Mouse (Mus musculus): ENCODE measurements around the gene Arid3b. TPM values are rescaled to one million over a fixed set of nuclear protein-coding genes. Genes with fewer than 3 reads are reported as not detected.

Gene Arid3b
- polyA plus RNA-seq, 1 experiment from 2014 or later, result 3.8 TPM

DNA sequence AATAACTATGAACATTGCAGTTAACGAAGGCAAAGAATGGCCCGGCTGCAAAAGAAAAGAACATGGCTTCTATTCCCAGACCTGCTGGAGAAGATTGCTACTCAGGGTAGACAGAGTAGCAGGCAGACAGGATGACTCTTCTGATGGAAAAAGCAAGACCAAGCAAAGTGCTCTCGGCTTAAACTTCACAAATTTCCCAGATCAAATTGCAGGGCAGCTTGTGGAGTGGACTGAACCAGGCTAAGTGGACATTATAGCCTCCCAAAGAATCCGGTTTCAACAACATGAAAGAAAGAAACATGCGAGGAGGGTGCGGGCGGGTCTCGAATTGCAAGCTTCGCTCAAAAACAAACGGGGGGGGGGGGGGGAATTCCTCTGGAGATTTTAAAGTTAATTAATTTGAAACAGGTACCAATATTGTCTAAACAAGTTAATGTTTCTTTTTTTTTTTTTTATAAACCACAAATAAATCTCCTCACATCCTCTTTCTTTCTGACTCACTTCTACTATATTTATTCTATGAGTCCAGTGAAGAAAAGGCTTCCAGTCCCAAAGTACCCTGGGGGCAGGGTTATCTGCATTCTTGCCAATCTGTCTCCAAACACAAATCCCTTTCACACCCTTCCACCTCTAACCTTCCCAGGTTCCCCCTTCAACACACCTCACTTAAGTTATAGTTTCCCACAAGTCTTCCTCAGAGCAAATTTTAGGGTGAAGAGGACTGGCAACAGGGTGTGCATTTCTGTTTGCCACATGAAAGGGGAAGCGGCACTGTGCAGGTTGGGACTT, 1.8 kb downstream of the Arid3b start:
- Histone ChIP-seq H3K27ac (replicated peaks; ENCODE audit: low read depth, low read length) (no peak overlapping the region), H3K4me3 (ENCODE audit: low read depth, low read length) (peak overlapping the region; percentile 80), H3K27me3 (replicated peaks; ENCODE audit: control insufficient read depth, insufficient read depth, low read length) (0 out of 2 replicates have a peak, but pooled peaks cover 4% of the 10 kb centered on the region), H3K36me3 (ENCODE audit: control insufficient read depth, insufficient read depth, low read length) (no peaks in the 10 kb centered on the region), H3K9ac (ENCODE audit: low read depth, low read length) (no peak overlapping the region), H3K4me2 (ENCODE audit: low read depth, low read length) (peak overlapping the region; percentile 87), H3K4me1 (ENCODE audit: control insufficient read depth, insufficient read depth, low read length) (peaks cover 22% of the 10 kb centered on the region), H3K9me3 (ENCODE audit: control insufficient read depth, low read length) (no peaks in the 10 kb centered on the region)
- ATAC-seq (ENCODE audit: low read depth) (no peak), DNase-seq (ENCODE audit: low spot score) (no peak)
- 20% methylated on average over 11 of the region's 11 CpGs for WGBS

DNA sequence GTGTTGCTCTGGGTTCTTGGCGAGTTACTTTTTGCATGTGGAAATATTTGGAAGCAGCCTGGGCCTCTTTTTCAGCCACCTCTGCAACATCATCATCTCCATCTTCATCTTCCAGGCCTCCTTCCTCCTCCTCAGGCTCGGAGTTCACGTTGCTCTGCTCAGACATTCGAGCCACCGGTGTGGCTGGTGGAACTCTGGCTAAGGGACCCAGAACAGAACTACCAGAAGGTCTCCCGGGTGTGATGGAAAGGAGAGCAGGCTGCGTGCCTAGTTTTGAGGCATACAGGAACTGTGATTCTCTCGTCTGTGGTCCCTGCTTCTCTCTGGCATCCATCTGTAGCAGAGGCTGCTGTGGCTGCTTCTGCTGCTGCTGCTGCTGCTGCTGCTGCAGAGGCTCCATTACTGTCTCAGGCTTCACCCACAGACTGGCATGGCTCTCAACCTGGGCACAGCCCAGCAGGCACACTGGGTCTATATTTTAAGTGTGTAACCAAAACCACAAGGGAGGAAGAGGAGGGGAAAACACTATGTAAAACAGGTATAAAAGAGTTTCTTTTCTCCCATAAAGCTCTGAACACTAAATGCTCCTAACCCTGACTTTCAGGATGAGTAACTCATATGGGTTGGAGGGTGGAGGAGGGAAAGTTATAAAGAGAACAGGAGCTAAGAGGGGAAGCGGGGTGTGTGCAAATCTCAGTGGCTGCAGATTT, 2.7 kb downstream of the Arid3b start:
- no peak for DNase-seq (ENCODE audit: low spot score)
- H3K27me3 ChIP-seq (replicated peaks; ENCODE audit: control insufficient read depth, insufficient read depth, low read length), result peaks cover 4% of the 10 kb centered on the region; the same call in 1 of the 2 replicates
- H3K27ac ChIP-seq (replicated peaks; ENCODE audit: low read depth, low read length), result no peak overlapping the region
- no peak for ATAC-seq (ENCODE audit: low read depth)
- H3K4me3 ChIP-seq (ENCODE audit: low read depth, low read length), result no peak overlapping the region
- peaks cover 22% of the 10 kb centered on the region for H3K4me1 ChIP-seq (ENCODE audit: control insufficient read depth, insufficient read depth, low read length)
- no peaks in the 10 kb centered on the region for H3K9me3 ChIP-seq (ENCODE audit: control insufficient read depth, low read length)
- WGBS, result 58% methylated on average over 9 of the region's 9 CpGs
- no peak overlapping the region for H3K4me2 ChIP-seq (ENCODE audit: low read depth, low read length)
- no peak overlapping the region for H3K9ac ChIP-seq (ENCODE audit: low read depth, low read length)
- H3K36me3 ChIP-seq (ENCODE audit: control insufficient read depth, insufficient read depth, low read length), result no peaks in the 10 kb centered on the region

DNA sequence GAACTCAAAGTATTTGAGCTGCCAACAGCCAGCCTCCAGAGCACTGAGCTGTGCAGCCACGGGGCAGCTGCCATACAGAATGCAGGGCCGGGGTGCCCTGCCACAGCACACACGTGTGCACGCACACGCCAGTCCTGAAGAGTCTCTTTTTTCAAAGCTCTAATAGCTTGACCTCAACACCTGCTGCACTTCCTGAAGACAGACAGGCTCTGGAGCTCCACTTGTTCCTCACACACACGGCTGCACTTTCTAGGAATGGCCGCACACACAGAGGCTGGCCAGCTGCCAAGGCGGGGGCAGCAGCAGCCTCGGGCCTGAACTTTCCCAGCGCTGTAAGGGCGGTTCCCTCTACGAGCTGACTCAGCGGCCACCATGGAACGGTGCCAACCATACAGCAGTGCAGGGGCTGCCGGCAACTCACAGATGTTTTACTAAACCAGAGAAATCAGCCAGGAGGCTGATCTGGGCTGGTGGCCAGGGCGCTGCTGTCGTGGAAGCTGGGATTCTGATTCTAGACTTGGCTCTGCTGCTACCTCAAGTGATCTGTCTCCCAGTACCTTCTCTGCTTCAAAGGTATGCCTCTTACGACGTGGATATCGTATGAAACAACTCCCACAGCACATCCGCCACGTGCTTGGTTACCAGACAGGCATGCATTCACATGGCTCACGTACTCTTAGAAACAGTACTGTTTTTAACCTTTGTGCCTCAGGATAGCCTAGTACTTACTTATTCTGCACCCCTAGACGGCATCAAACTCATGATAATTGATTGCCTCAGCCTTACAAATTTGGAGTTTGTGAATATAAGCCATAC, 5.1 kb downstream of the Arid3b start:
- Histone ChIP-seq H3K9ac (ENCODE audit: low read depth, low read length) (no peak overlapping the region), H3K4me2 (ENCODE audit: low read depth, low read length) (peak overlapping the region; percentile 44), H3K36me3 (ENCODE audit: control insufficient read depth, insufficient read depth, low read length) (no peaks in the 10 kb centered on the region), H3K4me3 (ENCODE audit: low read depth, low read length) (peak overlapping the region; percentile 12), H3K27ac (replicated peaks; ENCODE audit: low read depth, low read length) (peak overlapping the region; percentile 40; the same call in 1 of the 2 replicates), H3K9me3 (ENCODE audit: control insufficient read depth, low read length) (no peaks in the 10 kb centered on the region), H3K4me1 (ENCODE audit: control insufficient read depth, insufficient read depth, low read length) (peaks cover 18% of the 10 kb centered on the region), H3K27me3 (replicated peaks; ENCODE audit: control insufficient read depth, insufficient read depth, low read length) (peaks cover 4% of the 10 kb centered on the region; the same call in 1 of the 2 replicates)
- DNase-seq (ENCODE audit: low spot score) (peak; percentile 99), ATAC-seq (ENCODE audit: low read depth) (peak; percentile 97)
- 3% methylated on average over 22 of the region's 24 CpGs for WGBS

DNA sequence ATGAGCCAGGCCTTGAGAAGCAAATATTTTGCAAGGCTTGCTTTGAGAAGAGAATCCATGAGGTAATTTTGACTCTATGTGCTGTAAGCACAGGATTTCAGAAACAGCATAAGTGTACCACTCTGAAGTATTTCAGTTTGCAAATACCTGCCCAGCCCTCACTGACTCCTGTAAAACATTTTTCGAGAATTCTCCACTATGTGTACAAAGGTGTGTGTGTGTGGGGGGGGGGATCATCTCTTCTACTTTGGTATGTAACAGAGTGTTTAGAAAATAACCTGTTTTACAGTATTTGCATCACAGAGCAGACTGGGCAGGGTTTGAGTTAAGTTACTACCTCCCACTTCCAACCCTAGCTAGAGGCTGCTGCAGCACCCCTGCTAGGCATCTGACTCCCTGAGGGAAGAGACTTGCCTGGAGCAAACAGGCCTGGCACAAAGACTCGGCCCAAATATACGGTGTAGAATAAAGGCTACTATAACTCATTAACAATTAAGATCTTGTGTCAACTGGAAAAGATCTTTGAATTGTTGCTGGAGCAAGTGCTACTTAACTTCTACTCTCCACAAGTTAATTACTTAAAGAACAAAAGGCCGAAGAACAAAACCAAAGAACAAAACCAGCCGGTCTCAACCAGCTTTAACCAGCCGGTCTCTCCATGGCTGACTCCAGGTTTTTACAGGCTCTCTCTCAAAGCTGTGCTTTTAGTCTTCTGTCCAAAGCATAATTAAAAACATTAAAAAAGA, 6.6 kb downstream of the Arid3b start:
- Histone ChIP-seq H3K9ac (ENCODE audit: low read depth, low read length) (no peak overlapping the region), H3K9me3 (ENCODE audit: control insufficient read depth, low read length) (no peaks in the 10 kb centered on the region), H3K36me3 (ENCODE audit: control insufficient read depth, insufficient read depth, low read length) (no peaks in the 10 kb centered on the region), H3K4me2 (ENCODE audit: low read depth, low read length) (no peak overlapping the region), H3K27me3 (replicated peaks; ENCODE audit: control insufficient read depth, insufficient read depth, low read length) (peaks cover 4% of the 10 kb centered on the region; the same call in 1 of the 2 replicates), H3K4me3 (ENCODE audit: low read depth, low read length) (no peak overlapping the region), H3K4me1 (ENCODE audit: control insufficient read depth, insufficient read depth, low read length) (peaks cover 18% of the 10 kb centered on the region), H3K27ac (replicated peaks; ENCODE audit: low read depth, low read length) (no peak overlapping the region)
- ATAC-seq (ENCODE audit: low read depth) (no peak), DNase-seq (ENCODE audit: low spot score) (no peak)
- WGBS, result 53% methylated on average over 6 of the region's 6 CpGs

DNA sequence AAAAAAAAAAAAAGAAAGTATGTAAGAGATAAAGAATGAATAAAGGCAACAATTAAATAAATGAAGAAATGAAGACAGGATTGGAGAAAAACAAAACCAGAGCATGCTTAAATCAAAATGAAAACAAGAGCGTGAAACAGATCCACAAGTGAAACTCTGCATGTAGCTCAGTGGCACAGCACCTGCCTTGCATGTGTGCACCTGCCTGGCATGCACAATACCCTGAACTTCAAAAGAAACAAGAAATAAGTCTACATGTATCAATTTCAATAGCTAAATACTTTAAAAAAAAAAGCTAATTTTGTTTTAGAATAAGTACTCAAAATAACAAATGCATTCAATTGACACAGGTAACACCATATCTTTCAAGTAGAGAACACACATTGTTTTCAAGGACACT, 13.2 kb downstream of the Arid3b start:
- no peaks in the 10 kb centered on the region for H3K27me3 ChIP-seq (replicated peaks; ENCODE audit: control insufficient read depth, insufficient read depth, low read length)
- H3K9ac ChIP-seq (ENCODE audit: low read depth, low read length), result no peak overlapping the region
- no peaks in the 10 kb centered on the region for H3K9me3 ChIP-seq (ENCODE audit: control insufficient read depth, low read length)
- no peaks in the 10 kb centered on the region; the same call in 1 of the 2 replicates for H3K4me1 ChIP-seq (ENCODE audit: control insufficient read depth, insufficient read depth, low read length)
- 79% methylated on average over 1 of the region's 1 CpGs for WGBS
- H3K4me2 ChIP-seq (ENCODE audit: low read depth, low read length), result no peak overlapping the region
- H3K27ac ChIP-seq (replicated peaks; ENCODE audit: low read depth, low read length), result no peak overlapping the region
- ATAC-seq (ENCODE audit: low read depth) (no peak), DNase-seq (ENCODE audit: low spot score) (no peak)
- H3K36me3 ChIP-seq (ENCODE audit: control insufficient read depth, insufficient read depth, low read length), result no peaks in the 10 kb centered on the region
- no peak overlapping the region for H3K4me3 ChIP-seq (ENCODE audit: low read depth, low read length)

DNA sequence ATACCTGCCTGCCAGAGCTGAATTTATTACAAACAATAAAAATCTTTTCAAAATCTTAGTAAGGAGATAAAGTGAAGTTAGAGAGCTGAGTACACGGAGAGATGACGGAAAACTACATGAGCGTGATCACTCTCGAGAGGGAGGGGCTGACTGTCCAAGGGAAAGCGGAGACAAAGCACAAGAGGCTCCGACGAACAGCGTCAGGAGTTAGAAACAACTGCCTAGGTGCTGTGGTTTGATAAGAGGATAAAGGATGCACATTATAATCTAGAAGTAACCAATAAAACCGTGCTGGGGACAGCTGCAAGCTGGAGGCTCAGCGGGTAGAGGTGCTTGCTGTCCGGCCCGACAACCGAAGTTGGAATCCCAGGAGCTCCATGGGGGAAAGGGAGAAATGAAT, 13.8 kb downstream of the Arid3b start:
- Histone ChIP-seq H3K9ac (ENCODE audit: low read depth, low read length) (no peak overlapping the region), H3K9me3 (ENCODE audit: control insufficient read depth, low read length) (no peaks in the 10 kb centered on the region), H3K4me3 (ENCODE audit: low read depth, low read length) (no peak overlapping the region), H3K4me1 (ENCODE audit: control insufficient read depth, insufficient read depth, low read length) (peaks cover 2% of the 10 kb centered on the region), H3K27ac (replicated peaks; ENCODE audit: low read depth, low read length) (no peak overlapping the region), H3K27me3 (replicated peaks; ENCODE audit: control insufficient read depth, insufficient read depth, low read length) (no peaks in the 10 kb centered on the region), H3K36me3 (ENCODE audit: control insufficient read depth, insufficient read depth, low read length) (no peaks in the 10 kb centered on the region), H3K4me2 (ENCODE audit: low read depth, low read length) (no peak overlapping the region)
- DNase-seq (ENCODE audit: low spot score) (no peak), ATAC-seq (ENCODE audit: low read depth) (no peak)
- 73% methylated on average over 13 of the region's 13 CpGs for WGBS

DNA sequence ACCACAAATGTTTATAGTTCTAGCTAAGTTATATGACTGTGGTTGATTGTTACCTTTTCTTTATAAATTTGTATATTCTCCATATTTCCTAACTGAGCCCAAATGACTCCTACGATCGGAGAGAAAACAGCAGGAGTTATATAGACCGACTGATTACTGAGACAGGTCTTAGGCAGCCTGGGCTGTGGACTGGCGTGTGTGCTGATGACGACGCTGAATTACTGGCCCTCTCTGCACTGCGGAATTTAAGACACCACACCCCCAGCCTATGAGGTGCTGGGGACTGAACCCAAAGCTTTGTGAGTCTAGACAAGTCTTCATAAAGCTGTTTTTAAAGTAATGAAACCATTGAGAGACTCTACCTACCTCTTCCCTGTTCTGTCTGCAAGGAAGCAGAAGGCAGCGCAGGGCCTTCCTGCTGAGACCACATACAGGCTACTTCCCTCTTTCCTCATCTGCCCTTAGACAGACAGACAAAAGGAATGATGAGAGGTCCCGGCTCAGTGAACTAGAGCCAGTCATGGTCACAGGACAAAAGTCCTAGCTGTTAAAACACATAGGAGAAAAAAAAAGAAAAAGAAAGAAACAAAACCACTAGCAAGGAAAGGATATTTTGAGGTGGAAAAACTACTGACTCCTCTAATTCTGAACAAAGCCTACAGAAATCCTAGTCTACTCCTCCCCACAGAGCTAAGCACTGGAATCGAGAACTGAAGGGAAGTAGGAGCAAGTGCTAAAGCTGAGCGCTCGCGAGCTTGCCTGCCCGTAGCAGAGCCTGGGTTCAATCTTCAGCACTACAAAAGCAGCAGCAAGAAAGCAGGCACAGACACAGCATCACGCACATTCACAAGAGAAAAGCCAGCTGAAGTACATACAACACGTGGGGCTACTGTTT, 16.2 kb downstream of the Arid3b start:
- Histone ChIP-seq H3K9ac (ENCODE audit: low read depth, low read length) (no peak overlapping the region), H3K27ac (replicated peaks; ENCODE audit: low read depth, low read length) (no peak overlapping the region)
- no peak for ATAC-seq (ENCODE audit: low read depth)

More for the DNA sequence above, 16.2 kb downstream of the Arid3b start:
- Histone ChIP-seq H3K36me3 (ENCODE audit: control insufficient read depth, insufficient read depth, low read length) (no peaks in the 10 kb centered on the region), H3K27me3 (replicated peaks; ENCODE audit: control insufficient read depth, insufficient read depth, low read length) (no peaks in the 10 kb centered on the region), H3K4me2 (ENCODE audit: low read depth, low read length) (no peak overlapping the region), H3K4me3 (ENCODE audit: low read depth, low read length) (no peak overlapping the region), H3K4me1 (ENCODE audit: control insufficient read depth, insufficient read depth, low read length) (peaks cover 23% of the 10 kb centered on the region), H3K9me3 (ENCODE audit: control insufficient read depth, low read length) (no peaks in the 10 kb centered on the region)
- WGBS, result 42% methylated on average over 16 of the region's 16 CpGs
- DNase-seq (ENCODE audit: low spot score), result no peak

All from embryonic facial prominence, embryonic 14.5 days (tissue).